Mouse (Mus musculus) bone marrow macrophage, adult 2 months (primary cell): ENCODE measurements around the gene Nmb.

Source experiments
- CTCF ChIP-seq: IDR thresholded peaks from 2 replicates; pipeline ENCODE4 v1.5.1; 2012; ENCODE audit warnings: low read depth, mild to moderate bottlenecking, low read length, moderate library complexity
- POLR2A ChIP-seq: IDR thresholded peaks from 2 replicates; pipeline ENCODE4 v1.6.1; 2012; ENCODE audit warnings: mild to moderate bottlenecking, low read depth, low read length, borderline replicate concordance

- TF ChIP-seq POLR2A (no peak), CTCF (no peak)
Observed at GRCm38 (mm10) chr7:80893753-80894129, 11.1 kb downstream of the Nmb start.
